Comparison of ENCODE assay signal across 38 mouse cellular contexts in the genomic region with DNA sequence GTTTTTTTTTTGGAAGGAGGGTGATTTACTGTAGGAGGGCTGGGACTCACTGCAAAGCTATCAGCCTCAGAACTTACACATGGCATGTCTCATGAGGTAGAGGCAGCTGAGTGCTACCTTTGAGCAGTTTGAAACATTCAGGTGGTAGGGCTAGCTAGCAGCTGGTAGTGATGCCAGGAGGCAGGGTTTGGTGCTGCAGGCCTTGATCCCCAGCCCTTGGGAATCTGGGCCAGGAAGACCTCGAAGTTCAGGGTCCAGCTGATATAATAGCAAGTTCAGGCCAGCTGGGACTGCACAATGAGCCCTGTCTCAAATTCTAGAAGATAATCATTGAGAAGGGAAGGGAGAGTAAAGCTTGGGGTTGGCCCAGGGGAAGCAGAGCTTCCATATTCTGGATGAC. TPM values are rescaled to one million over a fixed set of nuclear protein-coding genes. Genes with fewer than 3 reads are reported as not detected.
"Had no signal": no experiment of that assay in that cellular context is flagged by ENCODE, and none has a peak within 500 bp of the region (broad histone marks: within the 10 kb centered on the region; RNA-seq: fewer than 3 reads in every experiment).

No protein-coding gene starts in this region.

- H3K9ac ChIP-seq: embryonic facial prominence, embryonic 12.5 days; embryonic facial prominence, embryonic 13.5 days; embryonic facial prominence, embryonic 15.5 days; forebrain, embryonic 12.5 days; forebrain, embryonic 13.5 days; forebrain, embryonic 15.5 days; forebrain, postnatal 0 days had no signal

- H3K4me3 ChIP-seq: embryonic facial prominence, embryonic 10.5 days; embryonic facial prominence, embryonic 12.5 days; embryonic facial prominence, embryonic 13.5 days; embryonic facial prominence, embryonic 15.5 days; erythroblast, embryonic 14.5 days; forebrain, embryonic 10.5 days; forebrain, embryonic 12.5 days; forebrain, embryonic 13.5 days; forebrain, embryonic 15.5 days; gastrocnemius, adult 2 months; heart, adult 2 months had no signal

- DNase-seq: cerebellum, adult 9-11 months; cerebellum, postnatal 10 days; cerebellum, postnatal 14 days; cerebellum, postnatal 25 days; cerebellum, postnatal 36 days; embryo, embryonic 11 days; forebrain, postnatal 0 days; gastrocnemius, adult 2 months; gastrocnemius, postnatal 10 days; gastrocnemius, postnatal 14 days; gastrocnemius, postnatal 25 days; gastrocnemius, postnatal 36 days; heart, adult 11 months; heart, adult 18-20 months; heart, adult 2 months had no signal

- H3K27ac ChIP-seq: embryonic facial prominence, embryonic 10.5 days; embryonic facial prominence, embryonic 12.5 days; embryonic facial prominence, embryonic 13.5 days; embryonic facial prominence, embryonic 15.5 days; forebrain, embryonic 10.5 days; forebrain, embryonic 12.5 days; forebrain, embryonic 13.5 days; forebrain, embryonic 15.5 days; gastrocnemius, adult 2 months; heart, adult 2 months had no signal

- H3K36me3 ChIP-seq: embryonic facial prominence, embryonic 10.5 days; embryonic facial prominence, embryonic 12.5 days; embryonic facial prominence, embryonic 13.5 days; embryonic facial prominence, embryonic 15.5 days; forebrain, embryonic 10.5 days; forebrain, embryonic 12.5 days; forebrain, embryonic 15.5 days had no signal

RNA-seq across cellular contexts. Expression of gene Gm20509, which starts 2.9 kb away (rescaled TPM):
- total RNA-seq: common myeloid progenitor, adult 5-6 weeks; forebrain, postnatal 0 days; gastrocnemius, adult 18-20 months; gastrocnemius, adult 2 months; gastrocnemius, adult 8-10 months; gastrocnemius, postnatal 10 days; gastrocnemius, postnatal 14 days; gastrocnemius, postnatal 25 days; gastrocnemius, postnatal 36 days; gastrocnemius, postnatal 4 days; granulocyte monocyte progenitor cell, adult 5-6 weeks; heart, adult 18-20 months; heart, adult 2 months; heart, adult 8-10 months had no signal
- polyA plus RNA-seq: cortical plate, adult 2 months; embryonic facial prominence, embryonic 10.5 days; embryonic facial prominence, embryonic 12.5 days; embryonic facial prominence, embryonic 13.5 days; embryonic facial prominence, embryonic 14.5 days; embryonic facial prominence, embryonic 15.5 days; erythroblast, embryonic 14.5 days; forebrain, embryonic 10.5 days; forebrain, embryonic 11.5 days; forebrain, embryonic 12.5 days; forebrain, embryonic 13.5 days; forebrain, embryonic 14.5 days; forebrain, embryonic 15.5 days; forebrain, embryonic 16.5 days; forebrain, postnatal 0 days; frontal cortex, adult 2 months; gonadal fat pad, adult 2 months; heart, adult 2 months had no signal

RNA-seq across cellular contexts. Expression of gene Khdc3, which starts 3.5 kb away (rescaled TPM):
- total RNA-seq: common myeloid progenitor, adult 5-6 weeks; forebrain, postnatal 0 days; gastrocnemius, adult 18-20 months; gastrocnemius, adult 2 months; gastrocnemius, adult 8-10 months; gastrocnemius, postnatal 10 days; gastrocnemius, postnatal 14 days; gastrocnemius, postnatal 25 days; gastrocnemius, postnatal 36 days; gastrocnemius, postnatal 4 days; heart, adult 2 months; heart, adult 8-10 months had no signal
- polyA plus RNA-seq: embryonic facial prominence, embryonic 11.5 days; embryonic facial prominence, embryonic 13.5 days; embryonic facial prominence, embryonic 15.5 days; erythroblast, embryonic 14.5 days; forebrain, embryonic 10.5 days; forebrain, embryonic 11.5 days; forebrain, embryonic 12.5 days; forebrain, embryonic 13.5 days; forebrain, embryonic 14.5 days; forebrain, embryonic 15.5 days; forebrain, embryonic 16.5 days; gonadal fat pad, adult 2 months; heart, adult 2 months had no signal
